In genomic region chr8:39781424-39782161, GRCm38 (mm10) we compare ENCODE assay signal across 17 mouse cellular contexts.
DNase-seq lines count a peak whose midpoint lies in the region; ATAC-seq and TF ChIP-seq lines count a peak whose summit lies in the region.
"Had no signal": no experiment of that assay in that cellular context is flagged by ENCODE, and none has a peak within 500 bp of the region (broad histone marks: within the 10 kb centered on the region; RNA-seq: fewer than 3 reads in every experiment).

No protein-coding gene starts in this region.

- peak; percentile 37 for DNase-seq in embryonic facial prominence, embryonic 14.5 days (ENCODE audit: low spot score)
- no peak for DNase-seq in embryonic facial prominence, embryonic 10.5 days (ENCODE audit: low spot score)
- DNase-seq in frontal cortex, postnatal 36 days (ENCODE audit: low spot score in 2 of 2): no peak
- no peak for DNase-seq in layer of hippocampus, adult 2 months (ENCODE audit: low spot score in 2 of 2)
- no peak for DNase-seq in layer of hippocampus, postnatal 10 days (ENCODE audit: low spot score in 2 of 2)
- peak; percentile 24 for DNase-seq in brain, adult 2 months (ENCODE audit: low read depth, low spot score)
- no peak for DNase-seq in hindbrain, postnatal 0 days (ENCODE audit: low spot score)
- DNase-seq: adrenal gland, postnatal 10 days; cerebellum, adult 2 months; cerebellum, postnatal 10 days; gastrocnemius, postnatal 25 days had no signal

- 56% methylated on average over 3 of the region's 3 CpGs for WGBS in embryonic facial prominence, embryonic 14.5 days
- 84% methylated on average over 3 of the region's 3 CpGs for WGBS in embryonic facial prominence, embryonic 10.5 days
- WGBS in hindbrain, postnatal 0 days: 85% methylated on average over 3 of the region's 3 CpGs

- H3K36me3 ChIP-seq in embryonic facial prominence, embryonic 14.5 days (ENCODE audit: control insufficient read depth, insufficient read depth, low read length): no peaks in the 10 kb centered on the region
- no peaks in the 10 kb centered on the region for H3K36me3 ChIP-seq in embryonic facial prominence, embryonic 10.5 days (replicated peaks)
- H3K36me3 ChIP-seq in hindbrain, postnatal 0 days (ENCODE audit: insufficient read depth, low read length): no peaks in the 10 kb centered on the region
- H3K36me3 ChIP-seq: embryonic facial prominence, embryonic 13.5 days; heart, embryonic 12.5 days; hindbrain, embryonic 10.5 days had no signal

- H3K4me2 ChIP-seq in embryonic facial prominence, embryonic 14.5 days (ENCODE audit: low read depth, low read length): no peak overlapping the region
- H3K4me2 ChIP-seq in hindbrain, postnatal 0 days (ENCODE audit: low read depth, low read length): no peak overlapping the region
- H3K4me2 ChIP-seq: embryonic facial prominence, embryonic 13.5 days; heart, embryonic 12.5 days; hindbrain, embryonic 14.5 days had no signal

- no peaks in the 10 kb centered on the region for H3K4me1 ChIP-seq in embryonic facial prominence, embryonic 14.5 days (ENCODE audit: control insufficient read depth, insufficient read depth, low read length)
- H3K4me1 ChIP-seq in embryonic facial prominence, embryonic 10.5 days: no peaks in the 10 kb centered on the region
- H3K4me1 ChIP-seq in hindbrain, postnatal 0 days (ENCODE audit: insufficient read depth, low read length): no peaks in the 10 kb centered on the region
- H3K4me1 ChIP-seq: embryonic facial prominence, embryonic 13.5 days; heart, embryonic 12.5 days; hindbrain, embryonic 10.5 days had no signal

- H3K27ac ChIP-seq in embryonic facial prominence, embryonic 14.5 days (replicated peaks; ENCODE audit: low read depth, low read length): no peak overlapping the region
- H3K27ac ChIP-seq in embryonic facial prominence, embryonic 10.5 days (replicated peaks): no peak overlapping the region
- H3K27ac ChIP-seq in layer of hippocampus, adult 2 months: peak overlapping the region; percentile 40; the same call in 1 of the 2 replicates
- no peak overlapping the region for H3K27ac ChIP-seq in hindbrain, postnatal 0 days
- H3K27ac ChIP-seq: embryonic facial prominence, embryonic 13.5 days; hindbrain, embryonic 10.5 days; hindbrain, embryonic 14.5 days had no signal

- TF ChIP-seq CTCF in layer of hippocampus, adult 2 months (conservative IDR thresholded peaks at IDR 0.05): no peak
- TF ChIP-seq CTCF in hindbrain, postnatal 0 days (IDR thresholded peaks at IDR 0.05; ENCODE audit: low read depth): no peak

- H3K27me3 ChIP-seq in embryonic facial prominence, embryonic 14.5 days (replicated peaks; ENCODE audit: control insufficient read depth, insufficient read depth, low read length): no peaks in the 10 kb centered on the region
- no peaks in the 10 kb centered on the region for H3K27me3 ChIP-seq in embryonic facial prominence, embryonic 10.5 days (replicated peaks; ENCODE audit: low read depth, poor library complexity, severe bottlenecking)
- no peaks in the 10 kb centered on the region for H3K27me3 ChIP-seq in hindbrain, postnatal 0 days (ENCODE audit: insufficient read depth, low read length)
- H3K27me3 ChIP-seq: embryonic facial prominence, embryonic 13.5 days; heart, embryonic 12.5 days had no signal

- no peak overlapping the region for H3K4me3 ChIP-seq in embryonic facial prominence, embryonic 14.5 days (ENCODE audit: low read depth, low read length)
- no peak overlapping the region for H3K4me3 ChIP-seq in embryonic facial prominence, embryonic 10.5 days
- no peak overlapping the region for H3K4me3 ChIP-seq in layer of hippocampus, adult 2 months
- no peak overlapping the region for H3K4me3 ChIP-seq in hindbrain, postnatal 0 days (ENCODE audit: low read length)
- H3K4me3 ChIP-seq: embryonic facial prominence, embryonic 13.5 days; heart, embryonic 12.5 days; hindbrain, embryonic 10.5 days had no signal

- H3K9me3 ChIP-seq in embryonic facial prominence, embryonic 14.5 days (ENCODE audit: control insufficient read depth, low read length): no peaks in the 10 kb centered on the region
- H3K9me3 ChIP-seq in embryonic facial prominence, embryonic 10.5 days: no peaks in the 10 kb centered on the region
- no peaks in the 10 kb centered on the region for H3K9me3 ChIP-seq in hindbrain, postnatal 0 days (ENCODE audit: low read length)
- H3K9me3 ChIP-seq: embryonic facial prominence, embryonic 13.5 days; heart, embryonic 12.5 days; hindbrain, embryonic 10.5 days had no signal

- ATAC-seq in embryonic facial prominence, embryonic 14.5 days (ENCODE audit: low read depth): peak; percentile 41; the same call in 1 of the 2 replicates
- peak; percentile 82 for ATAC-seq in frontal cortex, adult (ENCODE audit: low TSS enrichment)
- no peak for ATAC-seq in hindbrain, postnatal 0 days
- ATAC-seq: intestine, embryonic 16.5 days had no signal

- H3K9ac ChIP-seq in embryonic facial prominence, embryonic 14.5 days (ENCODE audit: low read depth, low read length): no peak overlapping the region
- no peak overlapping the region for H3K9ac ChIP-seq in hindbrain, postnatal 0 days (replicated peaks; ENCODE audit: low read length)
- H3K9ac ChIP-seq: embryonic facial prominence, embryonic 13.5 days; heart, embryonic 12.5 days; hindbrain, embryonic 14.5 days had no signal

Comparison
In these comparisons a context has a peak if more than half of its experiments do, and no peak if none do; other contexts are left out.
1. DNase-seq: peak in embryonic facial prominence, embryonic 14.5 days (single experiment) and brain, adult 2 months (single experiment); none in embryonic facial prominence, embryonic 10.5 days (single experiment), frontal cortex, postnatal 36 days (0 of 2), layer of hippocampus, adult 2 months (0 of 2), layer of hippocampus, postnatal 10 days (0 of 2) and hindbrain, postnatal 0 days (single experiment).